Mouse (Mus musculus): Measurements from ENCODE around the gene Cog3. TPM values are rescaled to one million over a fixed set of nuclear protein-coding genes. Genes with fewer than 3 reads are reported as not detected.

The Cog3 gene
- 20.6 TPM for polyA plus RNA-seq (2017; shearing (Covaris generic))

GRCm38 (mm10) chr14:75753991-75754817, at the start of gene Cog3:
Gene Cog3, minus strand, starts transcription at chr14:75754517.

GRCm38 (mm10) chr14:75786868-75787793, 32.8 kb upstream of the Cog3 start, which contains the start of gene Slc25a30:
Gene Slc25a30, minus strand, starts transcription at chr14:75787037.

Other genes with a start within 250 kb of the Cog3 start
- not detected for gene Spert, start 161.4 kb downstream of the Cog3 start, polyA plus RNA-seq (2017; shearing (Covaris generic))
- not detected for gene Erich6b, start 112.3 kb downstream of the Cog3 start, polyA plus RNA-seq (2017; shearing (Covaris generic))
- gene Slc25a30, start 32.5 kb upstream of the Cog3 start, polyA plus RNA-seq (2017; shearing (Covaris generic)) = 14.0 TPM
- gene Tpt1, start 90.6 kb upstream of the Cog3 start, polyA plus RNA-seq (2017; shearing (Covaris generic)) = 1,219 TPM
- gene Kctd4, start 200.5 kb upstream of the Cog3 start, polyA plus RNA-seq (2017; shearing (Covaris generic)) = 0.68 TPM

Measured in inflammation-experienced regulatory T-cells, adult 16 weeks (primary cell).